Mouse (Mus musculus) common myeloid progenitor, adult 5-6 weeks (primary cell): ENCODE measurements at regions not wholly inside any gene's neighbourhood (a gene's known extent, or its start where the extent isn't known, plus 50 kb on each side); places are given as distances from the start of the nearest gene placed in this dataset.

Experiments
- ATAC-seq: replicated peaks from 2 replicates; pipeline ENCODE4 v1.8.0; 2016; ENCODE audit warnings: low read depth, mild to moderate bottlenecking, moderate TSS enrichment, inconsistent platforms; ENCODE audit not compliant: poor library complexity, severe bottlenecking

DNA sequence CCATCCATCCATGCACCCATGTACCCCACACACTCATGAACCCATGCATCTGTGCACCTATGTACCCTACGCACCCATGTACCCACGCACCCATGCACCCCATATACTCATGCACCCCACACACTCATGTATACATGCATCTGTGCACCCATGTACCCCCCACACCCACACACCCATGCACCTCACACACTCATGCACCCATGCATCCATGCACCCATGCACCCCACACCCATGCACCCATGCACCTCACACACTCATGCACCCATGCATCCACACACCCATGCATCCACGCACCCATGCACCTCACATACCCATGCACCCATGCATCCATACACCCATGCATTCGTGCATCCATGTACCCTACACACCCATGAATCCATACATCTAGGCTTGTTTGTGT is 63.6 kb downstream of the 4930564D02Rik start:
- no peak for ATAC-seq

- ATAC-seq = no peak
Observed at GRCm38 (mm10) chr3:105131053-105131452, 64.4 kb downstream of the 4930564D02Rik start.

- peak; percentile 96 for ATAC-seq
Observed at GRCm38 (mm10) chr3:105133011-105133410, 66.4 kb downstream of the 4930564D02Rik start.

DNA sequence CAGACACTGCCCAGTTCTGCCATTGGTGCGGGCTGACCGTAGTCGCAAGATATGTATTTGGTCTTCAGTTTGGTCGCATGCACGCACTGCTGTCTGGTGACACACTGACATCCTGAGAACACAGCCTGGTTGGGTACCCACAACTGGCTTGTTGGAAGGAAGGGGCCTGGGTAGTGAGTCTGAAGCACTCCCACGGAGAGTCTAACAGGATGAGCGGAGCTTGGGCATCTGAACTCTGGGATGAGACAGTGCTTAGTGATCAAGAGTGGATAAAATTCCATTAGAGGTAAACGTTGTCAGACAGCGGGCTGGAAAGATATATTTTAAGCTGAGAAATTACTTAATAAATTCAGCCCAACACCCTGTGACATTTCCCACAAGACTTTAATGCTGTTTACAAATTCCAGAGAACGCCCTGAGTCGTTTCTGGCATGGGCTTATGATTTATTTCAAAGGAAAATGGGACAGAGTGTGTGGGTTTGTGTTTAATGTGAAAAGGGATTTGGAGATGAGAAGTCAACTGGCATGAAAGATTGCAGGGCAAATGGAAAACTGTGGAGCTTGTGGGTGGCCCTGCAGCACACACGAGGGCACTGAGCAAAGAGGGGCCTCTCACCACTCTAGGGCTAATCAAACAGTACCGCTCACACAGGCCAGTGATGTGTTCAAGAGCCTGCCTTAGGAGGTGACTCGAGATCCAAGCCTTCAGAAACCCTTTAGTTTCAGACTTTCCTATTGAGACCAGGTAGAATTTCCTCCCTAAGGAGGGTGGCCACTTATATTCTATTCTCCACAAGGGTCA is 74.7 kb downstream of the 4930564D02Rik start:
- ATAC-seq = no peak

- ATAC-seq = no peak
Observed at GRCm38 (mm10) chr3:105142631-105143030, 76.0 kb downstream of the 4930564D02Rik start.

GRCm38 (mm10) chr3:105151475-105152157 is 85.0 kb downstream of the 4930564D02Rik start:
- peak; percentile 89 for ATAC-seq

GRCm38 (mm10) chr3:105152158-105152541 is 85.5 kb downstream of the 4930564D02Rik start:
- ATAC-seq = no peak

- ATAC-seq = peak; percentile 95
Observed at GRCm38 (mm10) chr3:105158376-105158775, 91.7 kb downstream of the 4930564D02Rik start.

DNA sequence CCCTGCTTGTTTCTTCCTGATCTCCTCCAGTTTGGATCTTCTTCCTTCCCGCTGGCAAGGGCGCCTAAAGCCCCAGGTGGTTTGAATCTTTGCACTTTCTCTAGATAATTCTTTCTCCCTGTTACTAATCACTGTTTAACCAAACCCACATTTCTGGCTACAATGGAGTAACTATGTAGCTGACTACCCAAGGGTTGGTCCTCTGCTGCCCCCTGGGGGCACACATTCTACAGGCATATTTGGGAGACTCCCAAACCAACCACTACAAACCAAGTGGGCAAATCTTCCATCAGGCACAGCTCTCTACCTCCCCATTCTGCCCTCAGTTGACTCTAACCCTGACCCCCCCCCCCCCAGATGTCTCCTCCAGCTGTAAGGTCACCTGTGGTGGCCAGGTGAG is 98.7 kb downstream of the 4930564D02Rik start:
- ATAC-seq = peak; percentile 93

GRCm38 (mm10) chr3:105169117-105169516 is 102.5 kb downstream of the 4930564D02Rik start:
- no peak for ATAC-seq

DNA sequence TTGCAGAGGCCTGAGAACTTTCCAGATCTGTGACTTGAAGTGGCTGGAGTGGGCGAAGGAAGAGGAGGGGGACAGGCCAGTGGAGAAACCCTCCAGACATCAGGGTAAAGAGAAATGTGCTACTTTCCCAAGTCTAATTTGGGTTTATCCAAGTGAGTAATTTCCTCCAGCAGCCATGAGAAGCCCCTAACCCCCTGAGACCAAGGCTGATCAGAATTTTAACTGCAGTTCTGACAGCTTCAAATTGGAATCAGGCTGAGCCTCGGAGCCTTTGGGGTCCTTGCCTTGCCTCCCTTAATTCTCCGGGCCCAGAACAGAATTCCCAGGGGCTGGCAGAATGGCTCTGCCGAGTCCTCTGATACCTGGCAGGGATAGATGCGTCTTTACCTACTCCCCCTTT is 104.9 kb downstream of the 4930564D02Rik start:
- ATAC-seq = no peak

- no peak for ATAC-seq
Observed at GRCm38 (mm10) chr3:105172054-105172453, 105.4 kb downstream of the 4930564D02Rik start.

DNA sequence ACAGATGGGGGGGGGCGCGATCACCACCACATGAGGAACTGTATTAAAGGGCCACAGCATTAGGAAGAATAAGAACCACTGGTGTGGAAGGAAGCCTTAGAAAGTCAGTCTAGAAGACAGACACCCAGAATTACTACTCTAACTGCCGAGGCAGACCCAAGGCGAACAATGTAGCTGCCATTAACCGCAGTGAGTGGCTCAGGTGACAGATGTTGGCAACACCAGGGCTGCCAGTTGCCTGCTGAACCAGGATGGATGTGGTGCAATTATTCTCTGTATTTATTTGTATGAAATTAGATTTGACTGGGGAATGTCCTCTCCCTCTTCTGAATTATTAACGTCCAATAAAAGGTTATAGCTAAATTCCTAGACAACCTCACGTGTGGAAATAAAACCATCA is 124.7 kb downstream of the 4930564D02Rik start:
- peak; percentile 15; the same call in 1 of the 2 replicates for ATAC-seq

- ATAC-seq = peak; percentile 95
Observed at GRCm38 (mm10) chr3:105191830-105192229, 125.2 kb downstream of the 4930564D02Rik start.

DNA sequence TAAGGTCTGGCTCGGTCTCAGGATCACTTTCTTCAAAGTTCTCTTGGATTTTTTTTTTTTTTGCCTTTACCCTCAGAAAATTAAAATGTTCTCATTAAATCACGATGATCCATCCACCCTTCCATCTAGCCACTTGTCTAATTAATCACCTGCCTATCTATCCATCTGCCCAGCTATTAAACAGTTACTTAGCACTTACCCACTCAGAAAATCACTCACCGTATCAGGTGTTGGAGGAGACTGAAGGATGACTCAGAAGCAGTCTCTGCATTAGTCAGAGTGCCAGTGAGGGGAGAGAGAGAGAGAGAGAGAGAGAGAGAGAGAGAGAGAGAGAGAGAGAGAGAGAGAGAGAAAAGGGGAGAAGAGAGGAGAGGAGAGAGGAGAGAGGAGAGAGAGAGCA is 134.1 kb downstream of the 4930564D02Rik start:
- ATAC-seq = no peak

DNA sequence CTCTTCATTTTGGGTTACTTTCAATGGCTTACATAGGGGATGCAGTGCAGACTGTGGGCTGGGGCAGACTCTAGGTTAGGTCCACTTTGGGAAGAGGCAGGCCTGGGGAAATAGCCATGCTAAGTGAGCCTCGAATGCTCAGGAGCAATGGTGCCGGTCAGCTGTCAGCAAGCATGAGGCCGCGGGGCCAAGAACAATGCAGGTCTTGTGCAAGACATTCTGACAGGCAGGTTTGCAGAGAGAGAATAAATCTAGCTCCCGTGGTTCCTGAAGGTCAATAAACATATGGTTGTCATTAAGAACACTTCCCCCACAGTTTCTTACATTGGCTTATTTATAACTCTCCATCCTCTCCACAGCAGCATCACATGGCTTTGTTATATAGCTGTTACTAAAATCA is 142.5 kb downstream of the 4930564D02Rik start:
- ATAC-seq = no peak

- ATAC-seq = no peak
Observed at GRCm38 (mm10) chr3:105211023-105211422, 144.4 kb downstream of the 4930564D02Rik start.

DNA sequence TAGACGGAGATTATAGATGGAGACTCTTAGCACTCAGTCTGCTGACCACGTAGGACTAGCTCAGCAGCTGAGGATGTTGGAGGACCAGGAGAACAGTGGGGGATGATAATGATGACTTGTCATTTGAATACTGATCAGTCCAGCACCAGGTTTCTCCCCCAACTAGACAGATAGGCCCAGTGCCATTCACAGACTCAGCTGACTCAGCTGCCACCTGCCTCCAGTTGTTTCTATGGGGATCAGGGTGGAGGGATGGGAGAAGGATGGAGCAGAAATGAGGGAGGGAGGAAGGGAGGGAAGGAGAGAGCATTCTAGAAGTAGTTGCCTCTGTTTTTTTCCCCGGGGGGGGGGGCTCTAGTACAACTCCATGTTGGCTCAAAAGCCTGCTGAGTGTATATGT is 145.1 kb downstream of the 4930564D02Rik start:
- no peak for ATAC-seq

- no peak for ATAC-seq
Observed at GRCm38 (mm10) chr3:105214867-105215266, 148.2 kb downstream of the 4930564D02Rik start.

- ATAC-seq = no peak
Observed at GRCm38 (mm10) chr3:105215729-105216128, 149.1 kb downstream of the 4930564D02Rik start.

DNA sequence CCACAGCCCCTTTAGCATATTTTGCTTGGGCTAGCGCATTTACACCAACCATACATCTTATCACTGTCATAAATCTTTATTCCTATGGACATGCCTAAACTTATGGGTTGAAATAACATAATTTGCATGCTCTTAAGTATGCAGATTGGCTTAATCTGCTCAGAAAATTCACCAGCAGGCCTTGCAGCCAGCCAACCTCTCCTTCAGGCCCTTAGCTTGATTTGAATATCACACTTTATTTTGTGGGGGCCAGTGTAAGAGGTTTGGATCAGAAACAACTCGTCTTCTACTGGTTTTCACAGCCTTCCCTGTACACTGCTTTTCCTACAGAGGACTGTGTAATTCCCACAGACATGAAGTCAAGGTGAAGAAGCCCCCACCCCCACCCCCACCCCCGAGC is 153.0 kb downstream of the 4930564D02Rik start:
- no peak for ATAC-seq
